Mouse (Mus musculus): Measurements from ENCODE around the gene Zbtb20. TPM values are rescaled to one million over a fixed set of nuclear protein-coding genes. Genes with fewer than 3 reads are reported as not detected.

Gene Zbtb20
- polyA plus RNA-seq, 1 experiment: 4.0 TPM

DNA sequence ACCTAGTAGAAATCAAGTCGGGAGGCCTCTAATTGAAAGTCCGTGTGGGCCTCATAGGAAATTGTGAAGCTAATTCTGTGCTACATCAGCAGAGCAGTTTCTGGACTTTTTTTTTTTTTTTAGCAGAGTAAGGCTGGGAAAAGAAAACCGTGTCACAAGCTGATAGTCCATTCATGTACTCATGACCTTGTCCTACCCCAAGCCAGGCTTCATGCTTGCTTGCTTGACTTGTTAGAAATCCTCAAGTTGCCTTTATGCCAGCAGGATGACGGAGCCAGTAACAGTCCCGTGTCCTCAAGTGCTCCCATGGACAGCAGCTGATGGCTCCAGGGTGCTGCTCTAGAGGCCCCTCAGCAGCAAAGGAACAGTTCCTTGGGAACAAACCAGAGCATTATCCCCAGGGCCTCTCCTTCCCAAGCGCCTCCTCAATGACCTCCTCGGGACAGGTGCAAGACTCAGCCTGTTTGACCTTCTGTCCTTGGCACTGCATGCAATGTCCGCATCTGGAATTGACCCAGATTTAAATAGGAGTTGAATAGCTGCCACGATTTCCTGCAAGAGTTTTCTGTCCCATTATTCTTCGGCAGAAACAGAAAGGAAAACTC lies 588.9 kb downstream of the Zbtb20 start:
- peaks cover 22% of the 10 kb centered on the region for H3K79me2 ChIP-seq (ENCODE audit: control insufficient read depth, insufficient read depth)
- H3K36me3 ChIP-seq (ENCODE audit: control insufficient read depth, insufficient read depth): peaks cover 10% of the 10 kb centered on the region

DNA sequence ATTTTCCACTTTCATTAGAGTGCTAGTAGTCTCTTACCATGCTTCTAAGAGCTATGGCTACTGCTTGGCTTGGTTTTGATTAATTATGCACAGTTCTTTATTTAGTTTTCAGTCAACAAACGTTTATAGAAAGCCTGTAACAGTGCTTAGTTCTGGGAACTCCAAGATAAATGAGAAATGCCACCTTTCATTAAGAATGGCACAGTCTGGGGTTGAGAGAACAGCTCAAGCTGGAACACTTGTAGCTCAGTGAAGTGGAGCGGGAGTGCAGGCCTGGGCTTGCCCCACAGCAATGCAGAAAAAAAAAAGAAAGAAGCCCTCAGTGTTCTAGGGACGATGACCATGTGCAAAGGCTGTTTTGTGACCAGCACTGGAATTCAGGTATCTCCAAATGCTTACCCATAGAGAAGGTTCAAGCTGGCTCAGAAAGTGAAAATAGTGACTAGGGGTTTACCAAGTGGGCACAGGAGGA lies 589.7 kb downstream of the Zbtb20 start:
- peaks cover 2% of the 10 kb centered on the region for H3K79me3 ChIP-seq (ENCODE audit: low read depth)
- H3K27me3 ChIP-seq (ENCODE audit: control insufficient read depth, insufficient read depth, insufficient read length): no peaks in the 10 kb centered on the region
- H3K79me2 ChIP-seq (ENCODE audit: control insufficient read depth, insufficient read depth): peaks cover 15% of the 10 kb centered on the region
- peaks cover 7% of the 10 kb centered on the region for H3K36me3 ChIP-seq (ENCODE audit: control insufficient read depth, insufficient read depth)
- H3ac ChIP-seq (ENCODE audit: control insufficient read depth, insufficient read length, low read depth): no peak overlapping the region
- no peak overlapping the region for H3K4me3 ChIP-seq (ENCODE audit: insufficient read depth, poor library complexity, severe bottlenecking)
- TF ChIP-seq MYOG (IDR thresholded peaks at IDR 0.05; ENCODE audit: control insufficient read depth, extremely low read depth, insufficient read length) (no peak), FOSL1 (IDR thresholded peaks at IDR 0.05; ENCODE audit: insufficient read depth, low read length, poor library complexity, severe bottlenecking) (no peak), USF1 (IDR thresholded peaks at IDR 0.05; ENCODE audit: low read depth) (no peak), MAX (IDR thresholded peaks at IDR 0.05) (no peak), CTCF (IDR thresholded peaks at IDR 0.05; ENCODE audit: control insufficient read depth, insufficient read depth, insufficient read length) (no peak), MYOD1 (IDR thresholded peaks at IDR 0.05; ENCODE audit: control insufficient read depth, insufficient read length, low read depth) (no peak), CEBPB (IDR thresholded peaks at IDR 0.05; ENCODE audit: low read depth) (no peak)

More for the DNA sequence above, 588.9 kb downstream of the Zbtb20 start:
- no peak overlapping the region for H3ac ChIP-seq (ENCODE audit: control insufficient read depth, insufficient read length, low read depth)
- peaks cover 6% of the 10 kb centered on the region for H3K79me3 ChIP-seq (ENCODE audit: low read depth)
- no peak overlapping the region for H3K4me3 ChIP-seq (ENCODE audit: insufficient read depth, poor library complexity, severe bottlenecking)
- TF ChIP-seq MAX (IDR thresholded peaks at IDR 0.05) (no peak), MYOD1 (IDR thresholded peaks at IDR 0.05; ENCODE audit: control insufficient read depth, insufficient read length, low read depth) (no peak), CEBPB (IDR thresholded peaks at IDR 0.05; ENCODE audit: low read depth) (no peak), MYOG (IDR thresholded peaks at IDR 0.05; ENCODE audit: control insufficient read depth, extremely low read depth, insufficient read length) (no peak)
- no peaks in the 10 kb centered on the region for H3K27me3 ChIP-seq (ENCODE audit: control insufficient read depth, insufficient read depth, insufficient read length)

GRCm38 (mm10) chr16:43465921-43466748 lies 590.5 kb downstream of the Zbtb20 start:
- Histone ChIP-seq H3K79me3 (ENCODE audit: low read depth) (peaks cover 2% of the 10 kb centered on the region), H3K79me2 (ENCODE audit: control insufficient read depth, insufficient read depth) (peaks cover 8% of the 10 kb centered on the region), H3ac (ENCODE audit: control insufficient read depth, insufficient read length, low read depth) (no peak overlapping the region), H3K4me3 (ENCODE audit: insufficient read depth, poor library complexity, severe bottlenecking) (no peak overlapping the region), H3K27me3 (ENCODE audit: control insufficient read depth, insufficient read depth, insufficient read length) (no peaks in the 10 kb centered on the region), H3K36me3 (ENCODE audit: control insufficient read depth, insufficient read depth) (peaks cover 6% of the 10 kb centered on the region)
- TF ChIP-seq MAX (IDR thresholded peaks at IDR 0.05) (no peak), MYOG (IDR thresholded peaks at IDR 0.05; ENCODE audit: control insufficient read depth, extremely low read depth, insufficient read length) (no peak), USF1 (IDR thresholded peaks at IDR 0.05; ENCODE audit: low read depth) (no peak)

DNA sequence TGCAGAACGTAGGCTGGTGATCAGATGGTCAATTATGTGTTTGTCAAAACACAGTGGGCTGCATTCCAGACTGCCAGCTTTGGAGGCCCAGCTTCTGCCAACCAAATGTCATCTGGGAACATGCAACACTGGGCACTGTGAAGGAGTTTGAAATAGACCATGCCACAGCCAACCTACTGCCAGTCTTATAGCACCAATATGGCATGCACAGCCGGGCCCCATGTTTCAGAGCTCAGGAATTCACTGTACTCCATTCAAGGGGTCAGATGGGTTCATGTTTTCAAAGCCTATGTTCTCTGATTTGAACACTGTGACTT lies 591.0 kb downstream of the Zbtb20 start:
- Histone ChIP-seq H3K79me2 (ENCODE audit: control insufficient read depth, insufficient read depth) (peaks cover 2% of the 10 kb centered on the region), H3K4me3 (ENCODE audit: insufficient read depth, poor library complexity, severe bottlenecking) (no peak overlapping the region), H3K79me3 (ENCODE audit: low read depth) (peaks cover 2% of the 10 kb centered on the region), H3K36me3 (ENCODE audit: control insufficient read depth, insufficient read depth) (peaks cover 6% of the 10 kb centered on the region), H3ac (ENCODE audit: control insufficient read depth, insufficient read length, low read depth) (no peak overlapping the region), H3K27me3 (ENCODE audit: control insufficient read depth, insufficient read depth, insufficient read length) (no peaks in the 10 kb centered on the region)
- TF ChIP-seq CEBPB (IDR thresholded peaks at IDR 0.05; ENCODE audit: low read depth) (no peak), CTCF (IDR thresholded peaks at IDR 0.05; ENCODE audit: control insufficient read depth, insufficient read depth, insufficient read length) (no peak), MYOD1 (IDR thresholded peaks at IDR 0.05; ENCODE audit: control insufficient read depth, insufficient read length, low read depth) (no peak), USF1 (IDR thresholded peaks at IDR 0.05; ENCODE audit: low read depth) (no peak), FOSL1 (IDR thresholded peaks at IDR 0.05; ENCODE audit: insufficient read depth, low read length, poor library complexity, severe bottlenecking) (no peak), MYOG (IDR thresholded peaks at IDR 0.05; ENCODE audit: control insufficient read depth, extremely low read depth, insufficient read length) (no peak), MAX (IDR thresholded peaks at IDR 0.05) (no peak)

- H3K36me3 ChIP-seq (ENCODE audit: control insufficient read depth, insufficient read depth): no peaks in the 10 kb centered on the region
- TF ChIP-seq MYOD1 (IDR thresholded peaks at IDR 0.05; ENCODE audit: control insufficient read depth, insufficient read length, low read depth): no peak
- no peak for TF ChIP-seq MAX (IDR thresholded peaks at IDR 0.05)
- no peak for TF ChIP-seq CTCF (IDR thresholded peaks at IDR 0.05; ENCODE audit: control insufficient read depth, insufficient read depth, insufficient read length)
- TF ChIP-seq FOSL1 (IDR thresholded peaks at IDR 0.05; ENCODE audit: insufficient read depth, low read length, poor library complexity, severe bottlenecking): no peak
- no peak for TF ChIP-seq MYOG (IDR thresholded peaks at IDR 0.05; ENCODE audit: control insufficient read depth, extremely low read depth, insufficient read length)
- no peak for TF ChIP-seq USF1 (IDR thresholded peaks at IDR 0.05; ENCODE audit: low read depth)
- TF ChIP-seq CEBPB (IDR thresholded peaks at IDR 0.05; ENCODE audit: low read depth): no peak
- no peaks in the 10 kb centered on the region for H3K79me2 ChIP-seq (ENCODE audit: control insufficient read depth, insufficient read depth)
- no peak overlapping the region for H3ac ChIP-seq (ENCODE audit: control insufficient read depth, insufficient read length, low read depth)
- no peaks in the 10 kb centered on the region for H3K79me3 ChIP-seq (ENCODE audit: low read depth)
- no peak overlapping the region for H3K4me3 ChIP-seq (ENCODE audit: insufficient read depth, poor library complexity, severe bottlenecking)
- no peaks in the 10 kb centered on the region for H3K27me3 ChIP-seq (ENCODE audit: control insufficient read depth, insufficient read depth, insufficient read length)
Measured at GRCm38 (mm10) chr16:43471060-43471459, 595.4 kb downstream of the Zbtb20 start.

All from C2C12 (cell line).